Mouse (Mus musculus) heart, adult 2 months (tissue): ENCODE data around the gene Apoe.
A peak's percentile ranks its signal among the peaks of the same experiment; 100 is the strongest.

Experiments
- CTCF ChIP-seq: fragments of 200-600 bp; IDR thresholded peaks from 2 replicates; pipeline ENCODE4 v1.8.1; 2022; ENCODE audit warnings: antibody characterized with exemption, mild to moderate bottlenecking, moderate library complexity
- EP300 ChIP-seq: fragments of 200-500 bp; IDR thresholded peaks from 2 replicates; pipeline ENCODE4 v1.6.1; 2011; ENCODE audit warnings: low read depth, low read length, control low read depth; ENCODE audit not compliant: insufficient read depth
- POLR2A ChIP-seq: fragments of 200-500 bp; IDR thresholded peaks from 2 replicates; pipeline ENCODE4 v1.6.1; 2011; ENCODE audit warnings: mild to moderate bottlenecking, low read depth, low read length, control low read depth; ENCODE audit not compliant: insufficient read depth

DNA sequence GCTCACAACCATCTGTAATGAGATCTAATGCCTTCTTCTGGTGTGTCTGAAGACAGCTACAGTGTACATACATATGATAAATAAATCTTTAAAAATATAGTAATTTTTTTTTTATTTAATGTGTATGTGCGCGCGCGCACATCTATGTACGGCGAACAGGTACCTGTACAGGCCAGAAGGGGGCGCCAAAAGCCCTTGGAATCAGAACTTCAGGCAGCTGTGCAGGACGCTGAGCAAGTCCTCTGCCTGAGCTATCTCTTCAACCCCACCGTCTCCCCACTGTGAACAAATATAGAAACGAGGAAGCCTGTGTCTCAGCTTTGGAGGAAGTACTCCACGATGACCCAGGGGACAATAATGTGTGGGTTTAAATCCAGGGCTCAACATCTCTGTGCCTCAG lies 41.3 kb upstream of the Apoe start:
- TF ChIP-seq CTCF (peak; percentile 54), POLR2A (no peak), EP300 (no peak)
